Mouse (Mus musculus): Measurements from ENCODE around the gene Ghrhr. TPM values are rescaled to one million over a fixed set of nuclear protein-coding genes. Genes with fewer than 3 reads are reported as not detected.

The Ghrhr gene
- not detected in 2 replicates for polyA plus RNA-seq (2012; rRNA removed)

DNA sequence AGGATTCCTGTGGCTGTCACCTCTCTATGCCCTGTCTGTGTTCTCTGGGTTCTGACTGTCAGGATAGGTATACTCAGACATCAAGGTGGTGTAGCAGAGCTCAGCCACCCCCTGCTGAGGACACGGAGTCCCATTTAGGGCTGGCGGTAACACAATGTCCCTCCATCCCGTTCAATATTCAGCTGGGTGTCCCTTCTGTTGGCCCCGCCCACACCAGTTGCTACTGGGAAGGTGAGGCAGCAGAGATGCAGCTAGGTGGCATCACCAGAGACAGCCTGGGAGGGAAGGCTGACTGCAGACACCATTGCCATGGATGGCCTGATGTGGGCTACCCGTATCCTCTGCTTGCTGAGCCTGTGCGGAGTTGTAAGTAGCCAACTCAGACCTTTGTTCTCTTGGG, at the start of gene Ghrhr:
Gene Ghrhr (plus strand): TSS at position 220 of the 400 bp plus-strand sequence.

DNA sequence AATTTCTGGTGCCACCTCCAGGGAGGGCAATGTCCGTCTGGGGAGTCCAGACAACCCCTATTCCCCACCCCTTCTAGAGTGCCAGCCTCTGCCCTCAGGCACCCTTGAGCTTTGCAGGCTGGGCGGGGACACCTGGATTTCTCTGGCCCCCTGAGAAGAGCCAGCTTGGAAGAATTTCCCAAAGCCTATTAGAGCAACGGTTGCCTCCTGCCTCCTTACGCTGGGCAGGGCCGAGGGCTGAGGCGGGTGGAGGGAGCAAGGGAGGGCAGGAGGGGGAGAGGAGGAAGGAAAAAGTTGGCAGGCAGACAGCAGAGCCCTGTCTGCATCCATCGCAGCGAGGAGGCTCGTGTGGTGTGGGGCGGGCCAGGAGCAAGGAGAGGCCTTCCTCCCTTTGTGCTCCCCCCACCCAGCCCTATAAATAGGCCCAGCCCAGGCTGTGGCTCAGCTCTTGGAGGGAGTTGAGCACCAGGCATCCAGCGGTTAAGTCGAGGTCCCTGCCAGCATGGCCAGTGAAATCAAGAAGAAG, 40.0 kb upstream of the Ghrhr start, which contains the start of gene Aqp1:
Gene Aqp1 (plus strand): TSS at position 444 of the 526 bp plus-strand sequence.

Other genes with a start within 250 kb of the Ghrhr start
- gene Crhr2, start 243.3 kb upstream of the Ghrhr start, polyA plus RNA-seq (2012; rRNA removed), result 2.9 and 3.1 TPM in 2 replicates
- not detected in 2 replicates for gene Inmt, start 201.3 kb upstream of the Ghrhr start, polyA plus RNA-seq (2012; rRNA removed)
- gene Mindy4, start 172.9 kb upstream of the Ghrhr start, polyA plus RNA-seq (2012; rRNA removed), result 12.8 and 13.0 TPM in 2 replicates
- gene Aqp1, start 39.9 kb upstream of the Ghrhr start, polyA plus RNA-seq (2012; rRNA removed), result 8.4 and 17.1 TPM in 2 replicates
- 68.3 and 68.9 TPM in 2 replicates for gene Adcyap1r1, start 75.7 kb downstream of the Ghrhr start, polyA plus RNA-seq (2012; rRNA removed)

All from central nervous system, embryonic 18 days (tissue).